Mouse (Mus musculus): ENCODE results near the gene Ccdc34.

Gene Ccdc34

DNA sequence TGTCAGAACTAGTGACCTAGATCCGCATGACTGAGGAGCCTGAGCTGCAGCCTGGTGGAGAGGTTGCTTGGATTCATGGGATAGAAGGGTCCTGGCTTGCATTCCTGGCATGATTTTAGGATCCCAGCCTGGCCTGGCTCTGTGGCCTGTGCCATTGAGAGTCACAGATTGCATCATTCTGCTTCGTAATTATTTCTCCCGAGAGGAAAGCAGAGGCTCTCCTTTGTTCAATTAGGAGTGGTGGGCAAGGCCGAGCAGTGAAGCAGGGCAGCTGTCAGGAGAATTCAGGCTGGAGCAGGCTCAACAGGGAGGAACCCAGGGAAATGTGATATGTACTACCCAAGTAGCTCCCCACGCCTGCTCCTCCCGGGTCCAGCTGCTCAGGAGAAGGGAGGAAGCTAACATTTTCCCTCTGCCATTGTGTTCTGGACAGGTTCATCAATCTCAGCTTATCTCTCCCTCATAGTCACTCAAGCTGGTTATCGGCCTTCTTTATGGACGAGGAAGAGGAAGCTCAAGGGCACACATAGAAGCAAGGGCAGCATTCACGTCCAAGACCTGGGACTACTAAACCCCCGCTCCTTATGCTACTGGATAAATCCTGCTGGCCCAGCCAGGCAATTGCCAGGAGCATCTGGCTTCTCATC, 162.2 kb downstream of the Ccdc34 start:
- DNase-seq (ENCODE audit: low read depth, low spot score): peak; percentile 76

DNA sequence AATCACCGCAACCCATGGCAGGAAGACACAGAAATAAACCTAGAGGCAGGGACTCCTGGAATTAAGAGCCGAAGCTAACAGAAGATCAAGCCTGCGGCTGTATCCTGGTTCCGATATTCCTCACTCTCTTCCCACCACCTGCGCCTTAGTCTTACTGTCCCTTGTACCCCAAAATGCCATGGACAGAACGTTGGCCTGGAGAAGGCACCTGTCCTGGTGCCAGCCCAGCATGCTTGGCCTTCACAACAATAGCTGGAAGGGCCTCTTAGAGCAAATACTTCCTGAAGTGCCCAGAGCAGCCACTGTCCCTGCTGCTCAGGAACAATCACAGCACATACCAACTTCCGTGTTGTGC, 162.7 kb downstream of the Ccdc34 start:
- DNase-seq (ENCODE audit: low read depth, low spot score): peak; percentile 76

- DNase-seq (ENCODE audit: low read depth, low spot score): no peak
Observed at GRCm38 (mm10) chr2:110181666-110182065, 164.0 kb downstream of the Ccdc34 start.

DNA sequence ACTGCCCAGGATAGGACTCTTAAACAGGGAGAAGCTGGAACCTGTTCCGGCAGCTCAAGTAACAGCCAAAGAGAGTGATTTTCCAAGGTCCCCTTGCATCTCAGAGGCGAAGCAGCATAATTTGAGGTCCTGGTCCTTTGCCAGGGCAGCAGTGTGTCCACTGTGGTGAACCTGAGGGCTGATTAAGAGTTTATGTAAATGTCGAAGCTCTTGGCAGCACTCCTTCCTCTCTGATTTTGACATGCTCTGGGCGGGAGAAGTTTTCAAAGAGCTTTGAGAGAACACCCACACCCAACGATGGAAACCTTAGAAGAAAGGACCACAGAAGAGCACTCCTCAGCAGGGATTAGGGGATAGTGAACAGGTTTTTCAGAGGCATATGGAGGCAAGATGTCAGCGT, 164.6 kb downstream of the Ccdc34 start:
- DNase-seq (ENCODE audit: low read depth, low spot score): peak; percentile 31

GRCm38 (mm10) chr2:110182795-110183486, 165.3 kb downstream of the Ccdc34 start:
- no peak for DNase-seq (ENCODE audit: low read depth, low spot score)

- peak; percentile 39 for DNase-seq (ENCODE audit: low read depth, low spot score)
Observed at GRCm38 (mm10) chr2:110184071-110184470, 166.5 kb downstream of the Ccdc34 start.

GRCm38 (mm10) chr2:110186427-110186980, 168.9 kb downstream of the Ccdc34 start:
- DNase-seq (ENCODE audit: low read depth, low spot score): no peak

DNA sequence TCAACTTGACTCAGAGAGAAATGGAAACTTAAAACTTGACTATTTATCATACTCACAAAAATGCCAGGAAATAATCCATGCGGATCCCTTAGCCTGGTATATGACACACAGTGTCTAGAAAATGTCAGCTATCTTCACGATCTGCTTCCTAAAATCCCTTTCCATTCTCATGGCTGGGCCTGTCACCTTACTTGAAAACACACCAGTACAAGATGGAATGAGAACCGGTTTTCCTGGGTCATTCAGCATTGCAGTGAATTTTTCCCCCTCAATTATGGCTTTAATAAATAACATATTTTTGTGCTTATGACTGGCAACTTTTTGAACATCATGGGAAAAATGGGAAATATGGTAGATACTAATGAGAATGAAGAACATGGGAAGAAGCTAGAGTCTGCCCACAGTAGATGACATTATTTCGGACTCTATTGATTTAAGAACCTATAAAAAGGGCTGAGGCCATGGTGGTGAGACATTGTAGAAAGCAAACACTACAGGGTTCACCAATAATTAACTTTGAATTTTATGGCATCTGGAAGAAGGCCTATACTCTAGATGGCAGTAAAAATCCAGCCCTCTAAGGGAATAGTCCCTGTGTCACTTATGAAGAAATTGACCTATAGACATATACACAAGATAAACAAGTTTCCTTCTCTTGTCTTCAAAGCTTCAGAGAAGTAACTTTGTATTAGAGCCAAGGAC, 171.2 kb downstream of the Ccdc34 start:
- no peak for DNase-seq (ENCODE audit: low read depth, low spot score)

DNA sequence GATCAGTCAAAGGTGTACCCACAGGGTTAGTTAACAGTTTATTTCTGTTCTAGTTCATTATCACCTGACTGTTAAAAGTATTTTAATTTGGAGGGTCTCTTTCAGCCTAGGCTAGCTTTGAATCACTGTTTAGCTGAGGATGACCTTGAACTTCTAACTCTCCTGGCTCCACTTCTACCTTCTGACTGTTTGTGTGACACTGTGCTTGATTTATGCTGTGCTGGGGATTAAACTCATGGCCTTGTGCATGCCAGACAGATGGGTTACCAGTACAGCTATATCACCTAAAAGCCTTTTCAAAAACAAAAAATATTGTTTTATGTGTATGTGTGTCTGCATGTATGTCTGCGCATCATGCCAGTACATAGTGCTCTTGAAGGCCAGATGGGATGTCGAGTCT, 172.8 kb downstream of the Ccdc34 start:
- DNase-seq (ENCODE audit: low read depth, low spot score): no peak

DNA sequence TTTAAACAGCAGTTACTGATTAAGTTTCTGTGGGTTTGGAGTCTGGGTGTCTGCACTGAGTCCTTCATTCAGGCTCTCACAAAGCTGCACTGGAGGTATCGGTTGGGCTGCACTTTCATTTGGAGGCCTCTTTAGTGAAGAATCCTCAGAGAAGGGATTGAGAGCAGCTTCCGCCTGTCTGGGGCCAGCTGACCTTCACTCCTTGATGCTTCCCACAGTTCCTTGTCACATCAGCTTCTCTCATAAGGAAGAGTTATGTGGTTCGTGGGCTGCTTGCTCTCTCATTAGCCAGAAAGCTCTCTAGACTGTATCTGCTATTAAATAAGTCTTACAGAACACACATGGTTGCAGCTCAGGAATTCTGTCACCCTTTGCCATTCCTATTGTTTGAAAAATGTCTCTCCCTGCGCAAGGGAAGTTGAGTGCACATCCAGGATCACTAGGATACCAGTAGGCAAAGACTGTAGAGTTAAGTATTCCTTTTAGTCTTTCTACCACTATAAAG, 173.6 kb downstream of the Ccdc34 start:
- DNase-seq (ENCODE audit: low read depth, low spot score): no peak

GRCm38 (mm10) chr2:110191965-110192701, 174.5 kb downstream of the Ccdc34 start:
- DNase-seq (ENCODE audit: low read depth, low spot score): peak; percentile 10

- peak; percentile 10 for DNase-seq (ENCODE audit: low read depth, low spot score)
Observed at GRCm38 (mm10) chr2:110192702-110193312, 175.2 kb downstream of the Ccdc34 start.

- DNase-seq (ENCODE audit: low read depth, low spot score): no peak
Observed at GRCm38 (mm10) chr2:110196551-110196950, 178.9 kb downstream of the Ccdc34 start.

DNA sequence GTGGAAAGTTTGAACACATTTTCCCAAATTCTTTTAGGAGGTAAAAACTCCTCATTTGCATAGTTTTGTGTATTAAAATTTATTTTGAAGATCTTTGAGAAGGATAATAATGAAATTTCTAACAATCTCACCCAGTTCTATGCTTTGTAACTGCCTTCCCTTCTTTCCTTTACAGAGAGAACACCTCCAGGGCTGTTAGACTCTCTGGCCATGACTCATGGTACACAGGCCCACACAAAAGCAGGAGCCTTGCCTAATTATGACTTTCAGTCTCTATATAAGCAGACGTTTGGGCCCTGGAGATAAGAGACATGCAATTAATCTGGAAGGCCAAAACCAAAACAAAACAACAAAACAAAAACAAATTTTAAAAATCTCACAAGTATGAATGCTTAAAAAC, 182.0 kb downstream of the Ccdc34 start:
- peak; percentile 40 for DNase-seq (ENCODE audit: low read depth, low spot score)

DNA sequence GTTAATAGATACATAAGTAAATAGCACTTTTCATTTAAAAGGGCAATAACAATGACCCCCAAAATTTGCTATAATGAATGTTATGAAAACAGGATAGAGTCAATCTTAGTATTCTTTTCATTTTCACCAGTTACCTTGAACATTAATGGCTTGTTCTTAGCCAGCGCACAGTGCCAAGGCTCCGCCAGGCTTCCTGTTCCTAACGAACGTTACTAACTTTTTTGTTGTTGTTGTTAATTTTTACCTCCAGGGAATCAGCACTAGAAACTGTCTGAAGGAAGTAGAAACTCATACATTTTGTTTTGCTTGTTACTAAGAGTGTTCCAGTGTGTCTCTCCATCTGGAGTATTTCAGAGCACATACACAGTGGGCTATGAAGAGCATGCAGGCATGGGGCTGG, 184.2 kb downstream of the Ccdc34 start:
- DNase-seq (ENCODE audit: low read depth, low spot score): no peak

- DNase-seq (ENCODE audit: low read depth, low spot score): no peak
Observed at GRCm38 (mm10) chr2:110202716-110203497, 185.3 kb downstream of the Ccdc34 start.

- DNase-seq (ENCODE audit: low read depth, low spot score): no peak
Observed at GRCm38 (mm10) chr2:110204169-110204568, 186.6 kb downstream of the Ccdc34 start.

- DNase-seq (ENCODE audit: low read depth, low spot score): peak; percentile 83
Observed at GRCm38 (mm10) chr2:110204705-110205318, 187.2 kb downstream of the Ccdc34 start.

DNA sequence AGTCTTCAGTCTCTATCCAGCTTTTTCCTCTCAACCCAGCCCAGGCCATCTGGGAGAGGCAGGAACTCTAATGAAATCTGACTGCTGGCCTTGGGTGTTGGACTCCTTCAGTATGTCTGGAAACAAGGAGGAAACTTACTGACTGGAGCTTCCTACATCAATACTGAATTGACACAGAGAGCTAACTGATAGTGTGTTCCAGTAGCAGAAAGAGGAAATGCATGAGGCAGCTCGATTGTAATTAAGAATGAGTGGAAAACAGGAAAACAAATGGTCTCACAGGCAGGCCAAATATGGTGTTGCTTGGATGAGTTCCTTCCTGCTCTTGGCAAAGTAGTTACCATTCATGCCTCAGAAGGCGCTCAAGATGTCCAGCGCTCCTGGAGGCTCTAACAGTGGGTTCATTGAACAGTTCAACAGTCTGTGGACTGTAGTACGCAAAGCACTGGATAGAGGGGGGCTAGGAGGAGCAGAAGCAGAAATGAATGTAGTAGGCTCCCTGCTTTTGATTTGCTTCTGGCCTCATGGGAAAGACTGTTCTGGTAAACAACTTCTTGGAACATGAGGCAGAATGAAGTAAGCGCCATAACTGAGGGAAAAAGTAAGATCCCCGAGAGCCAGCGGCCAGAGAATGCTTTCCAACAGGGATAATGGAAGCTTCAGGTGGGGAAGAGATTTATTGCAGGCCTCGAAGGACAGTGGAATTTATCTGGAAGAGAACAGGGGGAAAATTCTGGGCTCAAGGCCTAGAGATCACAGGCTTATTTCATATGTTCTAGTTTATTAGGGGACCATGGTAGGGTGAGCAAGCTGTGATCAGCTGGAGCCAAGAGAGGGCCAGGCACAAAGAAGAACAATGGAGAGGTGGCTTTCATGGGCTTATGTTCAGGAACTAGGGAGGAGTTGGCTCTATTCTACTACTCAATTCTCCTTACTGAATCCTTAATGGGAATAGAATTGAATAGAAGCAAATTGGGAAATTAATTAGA, 193.2 kb downstream of the Ccdc34 start:
- DNase-seq (ENCODE audit: low read depth, low spot score): peak; percentile 63

All from brain, adult 2 months (tissue).